Mouse (Mus musculus) layer of hippocampus, adult 9-11 months (tissue): Measurements from ENCODE around the gene Olfr275.
"Not testable (repeated sequence)": the region's sequence is repeated elsewhere in the genome, so short reads cannot be mapped to it uniquely, and the experiment has no call there.

ENCODE experiments used
- DNase-seq: peaks from one replicate; pipeline ENCODE4 v3.0.0; 2022

The Olfr275 gene

DNA sequence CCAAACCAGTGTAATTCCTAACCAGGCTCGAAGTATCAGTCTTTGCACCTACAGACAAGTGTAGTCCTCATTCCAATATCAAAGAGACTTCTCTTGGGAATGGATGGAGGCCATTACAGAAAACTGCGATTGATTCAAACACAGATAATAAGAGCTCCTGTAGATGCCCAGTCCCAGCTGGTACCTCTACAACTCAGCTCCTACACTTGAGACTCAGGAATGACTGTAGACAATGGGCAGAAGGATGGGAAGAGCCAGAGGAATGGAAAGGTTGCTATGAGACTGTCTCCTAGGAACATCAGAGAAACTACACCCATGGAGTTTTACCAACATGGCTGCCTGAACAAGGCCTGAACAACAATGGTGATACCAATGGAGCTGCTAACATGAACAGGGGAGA lies at the start of gene Olfr275:
Gene Olfr275, plus strand, starts transcription at position 301 of the 400 bp plus-strand sequence.
- no peak for DNase-seq

GRCm38 (mm10) chr4:52765612-52766011 lies 48.8 kb upstream of the Olfr275 start:
- DNase-seq = no peak

DNA sequence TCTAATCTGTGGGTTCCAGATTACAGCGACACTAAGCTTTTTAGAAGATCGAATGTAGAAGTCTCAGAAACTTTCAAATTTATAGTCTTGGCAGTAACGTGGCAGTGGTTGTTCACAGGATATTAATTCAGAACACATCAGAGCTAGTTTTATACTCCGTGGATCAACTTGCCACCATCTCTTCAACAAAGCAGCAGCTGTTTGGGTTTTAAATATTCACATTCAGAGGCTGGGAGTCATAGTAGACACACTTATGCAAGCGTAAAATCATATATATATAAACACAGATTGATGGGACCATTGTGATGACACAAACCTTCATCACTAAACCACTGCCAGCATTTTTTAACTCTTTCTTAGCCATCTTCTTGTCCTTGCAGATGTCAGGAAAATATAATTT lies 42.2 kb upstream of the Olfr275 start:
- no peak for DNase-seq

DNA sequence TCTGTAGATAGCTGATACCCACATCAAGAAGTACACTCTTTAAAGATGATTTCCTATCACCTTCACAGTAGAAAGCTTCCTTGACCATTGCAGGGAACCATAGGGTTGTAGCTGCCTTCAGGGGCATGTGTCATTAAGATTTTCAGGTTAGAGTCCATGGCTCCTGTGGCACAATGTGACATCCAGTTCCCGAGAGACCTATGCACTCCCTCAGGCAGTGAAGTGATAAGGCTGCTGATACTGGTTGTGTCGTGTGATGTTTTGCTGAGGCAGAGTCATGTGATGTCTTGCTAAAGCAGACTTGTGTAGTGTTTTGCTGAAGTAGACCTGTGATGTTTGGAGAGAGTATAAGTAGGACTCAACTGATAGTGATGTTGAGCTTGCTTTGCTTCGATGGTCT lies 14.4 kb upstream of the Olfr275 start:
- DNase-seq = no peak

DNA sequence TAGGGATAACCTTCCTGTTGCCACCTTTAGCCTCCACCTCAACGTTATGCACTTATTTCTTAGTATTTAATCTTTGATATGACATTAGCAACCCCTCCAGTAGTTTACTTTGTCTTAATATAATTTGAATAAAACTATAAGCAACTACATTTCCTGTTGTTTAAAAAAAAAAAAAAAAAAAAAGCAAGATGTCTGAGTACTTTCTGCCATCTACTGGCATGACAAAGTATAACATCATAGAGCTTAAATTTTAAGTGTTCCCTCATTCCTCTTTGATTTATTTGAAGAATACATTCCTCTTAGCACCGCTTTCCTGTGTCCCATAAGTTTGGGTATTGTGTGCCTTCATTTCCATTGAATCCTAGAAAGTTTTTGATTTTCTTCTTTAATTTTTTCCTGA lies 2.5 kb upstream of the Olfr275 start:
- no peak for DNase-seq

GRCm38 (mm10) chr4:52821375-52821774 lies 7.0 kb downstream of the Olfr275 start:
- DNase-seq = peak; percentile 9

DNA sequence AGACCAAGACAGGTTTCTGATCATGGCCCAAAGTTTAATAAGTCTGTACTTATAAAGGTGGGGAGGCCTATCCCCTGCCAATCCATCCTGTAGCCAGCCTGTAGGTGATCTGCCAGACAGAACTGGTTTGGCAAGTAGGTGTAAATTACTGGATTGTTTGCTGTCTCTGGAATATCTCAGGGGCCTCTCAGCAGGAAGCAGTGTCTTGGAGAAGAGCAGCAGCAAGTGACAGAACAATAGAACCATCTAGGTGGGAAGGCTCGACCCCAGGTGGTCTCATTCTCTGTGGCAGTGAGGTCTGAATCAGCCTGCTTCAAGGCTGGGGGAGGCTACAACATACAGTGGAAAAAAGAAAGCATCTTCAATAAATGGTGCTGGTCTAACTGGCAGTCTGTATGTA lies 31.0 kb downstream of the Olfr275 start:
- DNase-seq = not testable (repeated sequence)

- DNase-seq = no peak
These were observed 34.7 kb downstream of the Olfr275 start for GRCm38 (mm10) chr4:52849039-52849635.

DNA sequence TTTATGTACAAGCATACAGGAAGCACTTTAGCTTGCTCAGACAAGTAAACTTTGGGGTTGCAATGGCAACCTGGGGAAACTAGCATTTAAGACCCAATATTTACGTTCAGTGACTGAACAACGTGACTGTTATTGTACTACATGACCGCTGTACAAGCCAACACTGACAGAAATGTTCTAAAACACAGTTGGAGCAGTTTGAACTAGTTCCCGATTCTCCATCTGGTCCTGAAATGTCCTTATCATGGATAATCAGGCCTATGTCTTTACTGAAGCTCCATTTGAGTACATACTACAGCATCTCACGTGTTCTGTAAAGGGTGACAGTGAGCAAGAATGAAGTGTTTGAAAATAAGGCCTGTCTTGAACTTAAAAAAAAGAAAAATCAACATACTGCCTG lies 35.3 kb downstream of the Olfr275 start:
- DNase-seq = peak; percentile 14

DNA sequence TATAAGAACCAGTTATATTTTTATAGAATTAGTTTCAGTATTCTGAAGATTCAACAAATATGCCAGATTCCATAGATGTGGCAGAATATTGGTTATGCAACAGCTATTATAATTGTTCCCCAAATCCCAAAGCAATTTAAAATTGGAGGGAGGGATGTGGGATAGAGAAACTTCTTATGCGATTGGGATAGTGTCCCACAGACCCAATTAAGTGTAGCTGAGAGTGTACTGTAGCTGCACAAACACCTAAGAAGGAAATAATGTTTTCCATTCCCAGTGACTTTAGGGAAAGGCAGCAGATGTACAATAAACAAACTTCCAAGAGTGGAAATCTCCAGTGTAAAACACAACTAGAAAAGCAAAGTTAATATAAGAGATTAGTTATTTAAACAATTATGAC lies 44.7 kb downstream of the Olfr275 start, which contains the start of gene Olfr273:
Gene Olfr273, minus strand, starts transcription at position 101 of the 400 bp plus-strand sequence.
- DNase-seq = no peak

- DNase-seq = peak; percentile 5
These were observed 49.8 kb downstream of the Olfr275 start for GRCm38 (mm10) chr4:52864156-52864555.
